Mouse (Mus musculus): ENCODE measurements around the gene Myocd. TPM values are rescaled to one million over a fixed set of nuclear protein-coding genes. Genes with fewer than 3 reads are reported as not detected.
A peak's percentile ranks its signal among the peaks of the same experiment; 100 is the strongest.

Myocd gene
- polyA plus RNA-seq, 1 experiment from 2014 or later: 3.0 TPM

DNA sequence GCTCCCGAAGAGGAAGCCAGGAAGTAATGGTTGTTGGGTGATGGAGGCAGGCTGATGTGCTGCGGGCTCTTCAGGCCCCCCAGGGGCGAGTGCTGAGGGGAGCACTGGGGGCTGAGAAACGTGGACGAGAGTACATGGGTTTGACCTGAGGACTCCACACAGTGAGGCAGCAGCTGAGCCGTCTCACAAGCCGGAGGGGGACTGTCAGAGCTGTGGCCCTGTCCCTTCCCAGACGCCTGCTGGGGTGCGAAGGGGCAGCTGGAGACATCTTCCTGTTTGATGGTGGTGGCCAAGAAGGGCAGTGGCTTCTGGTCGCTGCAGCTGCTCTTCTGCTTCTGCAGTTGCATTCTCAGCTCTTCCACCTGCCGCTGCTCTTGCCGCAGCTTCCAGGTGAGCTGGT, 82.8 kb downstream of the Myocd start:
- DNase-seq (ENCODE audit: low spot score) (no peak), ATAC-seq (no peak)
- Histone ChIP-seq H3K27me3 (replicated peaks; ENCODE audit: insufficient read depth, low read length) (no peaks in the 10 kb centered on the region), H3K36me3 (ENCODE audit: insufficient read depth, low read length) (no peaks in the 10 kb centered on the region), H3K4me3 (ENCODE audit: low read depth, low read length) (no peak overlapping the region), H3K9me3 (ENCODE audit: low read length) (no peaks in the 10 kb centered on the region), H3K4me2 (replicated peaks; ENCODE audit: low read depth, low read length) (no peak overlapping the region), H3K27ac (ENCODE audit: low read length) (no peak overlapping the region), H3K4me1 (ENCODE audit: insufficient read depth, low read depth, low read length) (no peaks in the 10 kb centered on the region), H3K9ac (replicated peaks; ENCODE audit: low read depth) (no peak overlapping the region)
- TF ChIP-seq EP300 (IDR thresholded peaks at IDR 0.05) (no peak), CTCF (IDR thresholded peaks at IDR 0.05) (no peak)
- WGBS: 50% methylated on average over 12 of the region's 12 CpGs

GRCm38 (mm10) chr11:65185114-65185513, 84.7 kb downstream of the Myocd start:
- ATAC-seq (no peak), DNase-seq (ENCODE audit: low spot score) (no peak)
- 92% methylated on average over 1 of the region's 1 CpGs for WGBS
- Histone ChIP-seq H3K4me2 (replicated peaks; ENCODE audit: low read depth, low read length) (no peak overlapping the region), H3K9me3 (ENCODE audit: low read length) (no peaks in the 10 kb centered on the region), H3K9ac (replicated peaks; ENCODE audit: low read depth) (no peak overlapping the region), H3K27ac (ENCODE audit: low read length) (no peak overlapping the region), H3K36me3 (ENCODE audit: insufficient read depth, low read length) (no peaks in the 10 kb centered on the region), H3K27me3 (replicated peaks; ENCODE audit: insufficient read depth, low read length) (no peaks in the 10 kb centered on the region), H3K4me1 (ENCODE audit: insufficient read depth, low read depth, low read length) (no peaks in the 10 kb centered on the region), H3K4me3 (ENCODE audit: low read depth, low read length) (no peak overlapping the region)
- TF ChIP-seq EP300 (IDR thresholded peaks at IDR 0.05) (no peak), CTCF (IDR thresholded peaks at IDR 0.05) (no peak)

- no peak overlapping the region for H3K9ac ChIP-seq (replicated peaks; ENCODE audit: low read depth)
- H3K4me2 ChIP-seq (replicated peaks; ENCODE audit: low read depth, low read length): no peak overlapping the region
- no peak overlapping the region for H3K27ac ChIP-seq (ENCODE audit: low read length)
- H3K27me3 ChIP-seq (replicated peaks; ENCODE audit: insufficient read depth, low read length): no peaks in the 10 kb centered on the region
- no peaks in the 10 kb centered on the region for H3K9me3 ChIP-seq (ENCODE audit: low read length)
- no peaks in the 10 kb centered on the region for H3K36me3 ChIP-seq (ENCODE audit: insufficient read depth, low read length)
- DNase-seq (ENCODE audit: low spot score) (peak; percentile 17), ATAC-seq (peak; percentile 41; the same call in 1 of the 2 replicates)
- TF ChIP-seq EP300 (IDR thresholded peaks at IDR 0.05) (no peak), CTCF (IDR thresholded peaks at IDR 0.05) (no peak)
- H3K4me1 ChIP-seq (ENCODE audit: insufficient read depth, low read depth, low read length): no peaks in the 10 kb centered on the region; the same call in 1 of the 2 replicates
- WGBS: 75% methylated on average over 4 of the region's 4 CpGs
- H3K4me3 ChIP-seq (ENCODE audit: low read depth, low read length): no peak overlapping the region
These were observed 99.6 kb downstream of the Myocd start for GRCm38 (mm10) chr11:65170121-65170750.

GRCm38 (mm10) chr11:65162767-65163120, 107.0 kb downstream of the Myocd start, which contains the start of gene Arhgap44:
Gene Arhgap44 (minus strand): TSS chr11:65162961.
- peak within 1 kb of the TSS; percentile 89 for H3K4me2 ChIP-seq (replicated peaks; ENCODE audit: low read depth, low read length)
- peak within 1 kb of the TSS; percentile 88 for H3K27ac ChIP-seq (ENCODE audit: low read length)

GRCm38 (mm10) chr11:65161881-65162766, 107.7 kb downstream of the Myocd start:
- Histone ChIP-seq H3K9me3 (ENCODE audit: low read length) (no peaks in the 10 kb centered on the region), H3K4me3 (ENCODE audit: low read depth, low read length) (peak overlapping the region; percentile 71), H3K36me3 (ENCODE audit: insufficient read depth, low read length) (no peaks in the 10 kb centered on the region), H3K4me2 (replicated peaks; ENCODE audit: low read depth, low read length) (peak overlapping the region; percentile 89), H3K4me1 (ENCODE audit: insufficient read depth, low read depth, low read length) (0 out of 2 replicates have a peak, but pooled peaks cover 5% of the 10 kb centered on the region), H3K27me3 (replicated peaks; ENCODE audit: insufficient read depth, low read length) (no peaks in the 10 kb centered on the region), H3K9ac (replicated peaks; ENCODE audit: low read depth) (peak overlapping the region; percentile 63), H3K27ac (ENCODE audit: low read length) (peak overlapping the region; percentile 88)
- TF ChIP-seq CTCF (IDR thresholded peaks at IDR 0.05) (no peak), EP300 (IDR thresholded peaks at IDR 0.05) (no peak)
- ATAC-seq: peak; percentile 43
- peak; percentile 14 for DNase-seq (ENCODE audit: low spot score)
- 2% methylated on average over 35 of the region's 49 CpGs for WGBS

More at GRCm38 (mm10) chr11:65162767-65163120, 107.0 kb downstream of the Myocd start, which contains the start of gene Arhgap44:
- Histone ChIP-seq H3K27me3 (replicated peaks; ENCODE audit: insufficient read depth, low read length) (no peaks in the 10 kb centered on the region), H3K9me3 (ENCODE audit: low read length) (no peaks in the 10 kb centered on the region), H3K4me1 (ENCODE audit: insufficient read depth, low read depth, low read length) (0 out of 2 replicates have a peak, but pooled peaks cover 5% of the 10 kb centered on the region), H3K36me3 (ENCODE audit: insufficient read depth, low read length) (no peaks in the 10 kb centered on the region), H3K4me3 (ENCODE audit: low read depth, low read length) (peak within 1 kb of the TSS; percentile 71), H3K9ac (replicated peaks; ENCODE audit: low read depth) (peak within 1 kb of the TSS; percentile 63)
- whole genome bisulfite sequencing: under 1% methylated on average over 27 of the region's 27 CpGs
- ATAC-seq (peak; percentile 79), DNase-seq (ENCODE audit: low spot score) (peak; percentile 69)
- TF ChIP-seq CTCF (IDR thresholded peaks at IDR 0.05): no peak
- no peak for TF ChIP-seq EP300 (IDR thresholded peaks at IDR 0.05)
